Mouse (Mus musculus) embryonic facial prominence, embryonic 14.5 days (tissue): Measurements from ENCODE around the gene Nfatc2. TPM values are rescaled to one million over a fixed set of nuclear protein-coding genes. Genes with fewer than 3 reads are reported as not detected.
A peak's percentile ranks its signal among the peaks of the same experiment; 100 is the strongest.

Experiments
- ATAC-seq: fragments of 200-750 bp; cut with Nextera tagmentation; 2 replicates; pipeline ENCODE4 v1.8.0; 2017; ENCODE audit warnings: low read depth, moderate number of reproducible peaks, moderate TSS enrichment
- DNase-seq: peaks from one replicate; pipeline ENCODE4 v3.0.0-alpha.2; 2015; ENCODE audit warnings: low spot score
- H3K27ac ChIP-seq: fragments of 300-500 bp; sonication (generic); replicated peaks from 2 replicates; pipeline ENCODE4 v1.5.1; 2014; ENCODE audit warnings: low read depth, mild to moderate bottlenecking, low read length, moderate library complexity
- H3K27me3 ChIP-seq: fragments of 300-500 bp; sonication (generic); replicated peaks from 2 replicates; pipeline ENCODE4 v1.6.1; 2014; ENCODE audit warnings: low read length; ENCODE audit not compliant: control insufficient read depth, insufficient read depth
- H3K36me3 ChIP-seq: fragments of 300-500 bp; sonication (generic); 2 replicates; pipeline ENCODE4 v1.6.1; 2014; ENCODE audit warnings: low read length, mixed read lengths; ENCODE audit not compliant: control insufficient read depth, insufficient read depth
- H3K4me1 ChIP-seq: fragments of 300-500 bp; sonication (generic); 2 replicates; pipeline ENCODE4 v1.6.1; 2014; ENCODE audit warnings: antibody characterized with exemption, low read length; ENCODE audit not compliant: control insufficient read depth, insufficient read depth
- H3K4me2 ChIP-seq: fragments of 300-500 bp; sonication (generic); 2 replicates; pipeline ENCODE4 v1.6.1; 2014; ENCODE audit warnings: low read depth, mild to moderate bottlenecking, low read length, moderate library complexity, mixed read lengths
- H3K4me3 ChIP-seq: fragments of 300-500 bp; sonication (generic); 2 replicates; pipeline ENCODE4 v1.5.1; 2014; ENCODE audit warnings: low read depth, mild to moderate bottlenecking, low read length
- H3K9ac ChIP-seq: fragments of 300-500 bp; sonication (generic); 2 replicates; pipeline ENCODE4 v1.6.1; 2014; ENCODE audit warnings: low read depth, mild to moderate bottlenecking, low read length, moderate library complexity, mixed read lengths
- H3K9me3 ChIP-seq: fragments of 300-500 bp; sonication (generic); 2 replicates; pipeline ENCODE4 v1.6.1; 2016; ENCODE audit warnings: low read length; ENCODE audit not compliant: control insufficient read depth
- WGBS: fragments of 180-500 bp; shearing (Covaris S2); extraction: QIAGEN DNeasy Blood & Tissue Kit; methylation state at CpG from one replicate; pipeline ENCODE4 v1.1.7; 2014; 5-methylcytosine and 5-hydroxymethylcytosine counted together
- polyA plus RNA-seq: library from polyadenylated mRNA; unstranded; fragments of >200 nt; fragmentation: Nextera tagmentation; extraction: Ambion mirVana; gene quantifications from 2 replicates; pipeline ENCODE4 v1.2.1, GENCODE M21; 2014

Nfatc2 gene
- polyA plus RNA-seq, 1 experiment from 2014 or later, result 5.8 TPM

DNA sequence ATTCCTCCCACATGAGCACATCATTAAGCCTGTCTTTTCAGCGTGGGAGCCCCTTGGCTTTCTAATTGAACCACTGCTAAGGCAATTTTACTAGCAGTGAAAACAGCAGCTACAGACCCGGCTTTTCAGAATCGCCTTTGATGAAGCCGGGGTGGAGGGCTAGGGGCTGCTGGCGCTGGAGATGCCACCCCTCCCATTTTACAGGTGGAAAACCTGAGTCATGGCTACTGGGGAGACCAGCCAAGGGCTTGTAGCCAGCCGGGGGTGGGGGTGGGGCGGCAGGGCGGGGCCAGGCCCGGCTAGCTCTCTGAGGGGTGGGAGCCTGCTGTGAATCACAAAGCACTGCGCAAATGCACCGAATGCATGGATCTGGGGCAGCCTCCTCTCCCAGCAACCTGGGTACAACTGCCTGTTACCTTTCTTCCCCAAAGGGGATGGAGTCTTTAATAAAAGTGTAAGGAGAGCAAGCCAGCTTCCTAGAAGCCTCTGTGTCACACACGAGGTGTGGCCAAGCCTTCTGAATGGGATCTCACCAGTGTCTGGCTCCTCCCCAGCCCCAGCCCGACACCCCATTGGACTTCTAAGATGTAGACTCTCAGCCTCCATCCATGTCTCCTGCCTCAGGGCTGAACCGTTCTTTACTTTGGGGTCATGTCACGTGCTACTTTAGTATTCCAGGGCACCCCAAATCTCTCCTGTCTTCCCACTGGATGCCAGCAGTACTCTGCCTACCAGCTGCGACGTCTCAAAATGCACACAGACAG lies 75.9 kb downstream of the Nfatc2 start:
- H3K27me3 ChIP-seq, result no peaks in the 10 kb centered on the region
- peak overlapping the region; percentile 45; the same call in 1 of the 2 replicates for H3K9ac ChIP-seq
- H3K27ac ChIP-seq, result peak overlapping the region; percentile 68; the same call in 1 of the 2 replicates
- 9% methylated on average over 17 of the region's 17 CpGs for WGBS
- no peaks in the 10 kb centered on the region for H3K36me3 ChIP-seq
- H3K4me3 ChIP-seq, result peak overlapping the region; percentile 20
- DNase-seq, result peak; percentile 60
- peaks cover 14% of the 10 kb centered on the region for H3K4me1 ChIP-seq
- ATAC-seq, result peak; percentile 37
- peak overlapping the region; percentile 61 for H3K4me2 ChIP-seq
- no peaks in the 10 kb centered on the region; the same call in 1 of the 2 replicates for H3K9me3 ChIP-seq

DNA sequence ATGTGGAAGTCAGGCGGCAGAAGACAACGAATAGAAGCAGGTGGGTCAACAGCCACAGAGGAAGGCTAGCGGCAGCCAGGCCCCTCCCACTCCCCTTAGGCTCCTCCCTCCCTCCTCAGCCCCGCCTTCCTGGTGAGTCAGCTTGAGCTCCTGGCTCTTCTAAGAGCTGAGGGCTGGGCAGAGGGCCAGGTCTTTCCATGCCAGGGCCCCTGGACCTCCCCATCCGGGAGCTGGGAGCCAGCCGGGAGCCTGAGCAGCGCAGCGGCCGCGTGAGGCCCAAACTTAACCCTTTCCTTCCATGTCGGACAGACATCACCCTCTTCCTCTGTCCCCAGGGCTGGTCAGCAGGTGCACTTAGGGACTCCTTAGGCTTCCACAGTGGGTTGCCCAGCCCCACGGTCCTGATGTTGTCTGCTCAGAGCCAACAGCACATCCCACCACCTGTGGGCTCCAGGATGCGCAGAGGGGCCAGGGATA lies 76.5 kb downstream of the Nfatc2 start:
- Histone ChIP-seq H3K4me1 (peaks cover 14% of the 10 kb centered on the region), H3K4me2 (peak overlapping the region; percentile 61), H3K4me3 (peak overlapping the region; percentile 20; the same call in 1 of the 2 replicates), H3K9ac (peak overlapping the region; percentile 45), H3K9me3 (no peaks in the 10 kb centered on the region; the same call in 1 of the 2 replicates), H3K36me3 (no peaks in the 10 kb centered on the region), H3K27ac (peak overlapping the region; percentile 68; the same call in 1 of the 2 replicates), H3K27me3 (no peaks in the 10 kb centered on the region)
- DNase-seq, result peak; percentile 97
- peak; percentile 93 for ATAC-seq
- 3% methylated on average over 10 of the region's 13 CpGs for WGBS

DNA sequence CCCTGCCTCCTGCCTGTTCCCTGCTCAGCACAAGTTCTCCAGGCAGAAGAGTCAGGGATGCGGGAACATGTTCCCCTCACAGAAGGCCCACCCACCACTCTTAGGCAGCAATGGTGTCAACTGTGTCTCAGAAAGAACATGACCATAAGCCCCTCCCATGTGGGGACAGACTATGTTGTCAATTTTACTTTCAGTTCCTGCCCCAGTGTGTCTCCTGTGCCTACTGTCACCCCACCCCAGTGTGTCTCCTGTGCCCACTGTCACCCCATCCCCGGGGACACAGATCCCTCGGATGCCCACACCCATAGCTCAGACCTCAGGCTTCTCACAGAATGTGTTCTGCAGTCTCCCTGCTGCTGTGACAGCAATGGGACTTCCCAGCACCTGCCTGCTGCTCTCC lies 79.2 kb downstream of the Nfatc2 start:
- H3K4me3 ChIP-seq, result no peak overlapping the region
- no peak overlapping the region for H3K4me2 ChIP-seq
- H3K36me3 ChIP-seq, result no peaks in the 10 kb centered on the region
- ATAC-seq (no peak), DNase-seq (no peak)
- no peaks in the 10 kb centered on the region for H3K27me3 ChIP-seq
- peaks cover 14% of the 10 kb centered on the region for H3K4me1 ChIP-seq
- WGBS, result 75% methylated on average over 3 of the region's 3 CpGs
- no peak overlapping the region for H3K9ac ChIP-seq
- H3K9me3 ChIP-seq, result no peaks in the 10 kb centered on the region; the same call in 1 of the 2 replicates
- H3K27ac ChIP-seq, result no peak overlapping the region

DNA sequence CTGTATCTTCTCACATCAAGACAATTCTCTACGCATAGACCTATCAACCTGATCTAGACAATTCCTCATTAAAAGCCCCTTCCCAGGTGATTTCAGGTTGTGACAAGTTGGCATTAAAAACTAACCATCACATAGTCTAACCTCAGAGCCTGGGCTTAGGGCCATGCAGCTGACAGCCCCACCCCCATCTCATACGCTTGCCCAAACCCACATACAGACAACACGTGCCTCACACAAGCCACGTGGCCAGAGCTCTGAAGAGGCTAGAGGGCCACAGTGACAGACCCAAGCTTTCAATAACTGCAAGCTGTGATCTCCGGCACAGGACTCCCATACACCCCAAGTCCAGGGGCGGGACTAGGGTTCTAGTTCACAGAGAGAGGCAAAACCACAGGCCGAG lies 80.7 kb downstream of the Nfatc2 start:
- no peak overlapping the region for H3K4me2 ChIP-seq
- no peak overlapping the region for H3K4me3 ChIP-seq
- H3K9me3 ChIP-seq, result no peaks in the 10 kb centered on the region
- ATAC-seq, result no peak
- WGBS, result 88% methylated on average over 7 of the region's 7 CpGs
- H3K4me1 ChIP-seq, result peaks cover 10% of the 10 kb centered on the region
- H3K27me3 ChIP-seq, result no peaks in the 10 kb centered on the region
- H3K9ac ChIP-seq, result no peak overlapping the region
- no peak for DNase-seq
- no peaks in the 10 kb centered on the region for H3K36me3 ChIP-seq
- H3K27ac ChIP-seq, result no peak overlapping the region

DNA sequence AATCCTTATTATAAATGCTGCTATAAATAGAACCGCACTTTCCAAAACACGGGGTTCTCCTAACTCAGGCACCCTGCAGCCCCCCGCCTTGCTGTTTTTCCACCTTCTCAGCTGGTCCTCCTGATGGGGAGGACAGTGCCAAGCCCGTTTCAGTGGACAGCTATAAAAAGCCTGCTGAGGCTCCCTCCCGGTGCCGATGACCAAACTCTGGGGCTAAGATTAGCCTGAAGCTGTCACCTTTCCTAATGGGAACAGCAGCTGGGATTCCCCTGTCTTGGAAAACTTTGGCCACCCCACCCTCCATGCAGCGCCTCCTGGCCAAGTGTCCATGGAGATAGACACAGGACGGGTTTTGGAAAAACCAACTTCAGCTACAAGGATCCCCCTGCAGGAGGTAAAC lies 81.9 kb downstream of the Nfatc2 start:
- ATAC-seq, result no peak
- DNase-seq, result no peak
- Histone ChIP-seq H3K4me1 (no peaks in the 10 kb centered on the region; the same call in 1 of the 2 replicates), H3K4me3 (no peak overlapping the region), H3K9ac (no peak overlapping the region), H3K36me3 (no peaks in the 10 kb centered on the region), H3K4me2 (no peak overlapping the region), H3K27me3 (no peaks in the 10 kb centered on the region), H3K27ac (no peak overlapping the region), H3K9me3 (no peaks in the 10 kb centered on the region)
- 81% methylated on average over 8 of the region's 8 CpGs for WGBS

DNA sequence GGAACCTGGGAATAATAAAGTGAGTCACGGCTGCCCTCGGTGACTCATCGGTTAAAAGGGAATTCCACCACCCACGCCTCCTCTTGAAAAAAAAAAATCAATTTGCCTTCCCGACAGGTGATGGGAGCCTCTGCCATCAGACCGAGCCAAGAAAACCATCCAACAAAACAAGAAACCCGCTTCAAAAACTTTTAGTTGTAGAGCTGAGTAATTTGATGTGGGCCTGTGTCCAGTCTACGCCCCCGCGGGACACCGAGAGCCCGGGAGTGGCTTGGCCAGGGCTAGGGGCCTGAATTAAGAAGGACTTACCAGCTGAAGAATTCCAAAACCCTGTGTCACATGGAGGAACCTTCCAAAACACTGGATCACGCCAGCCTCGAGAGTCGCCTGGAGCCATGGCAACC lies 83.2 kb downstream of the Nfatc2 start:
- no peak for ATAC-seq
- peak; percentile 30 for DNase-seq
- no peaks in the 10 kb centered on the region for H3K36me3 ChIP-seq
- no peak overlapping the region for H3K4me2 ChIP-seq
- H3K4me3 ChIP-seq, result no peak overlapping the region
- no peaks in the 10 kb centered on the region for H3K9me3 ChIP-seq
- 66% methylated on average over 15 of the region's 15 CpGs for WGBS
- no peak overlapping the region for H3K27ac ChIP-seq
- H3K4me1 ChIP-seq, result no peaks in the 10 kb centered on the region
- H3K27me3 ChIP-seq, result no peaks in the 10 kb centered on the region
- H3K9ac ChIP-seq, result no peak overlapping the region

DNA sequence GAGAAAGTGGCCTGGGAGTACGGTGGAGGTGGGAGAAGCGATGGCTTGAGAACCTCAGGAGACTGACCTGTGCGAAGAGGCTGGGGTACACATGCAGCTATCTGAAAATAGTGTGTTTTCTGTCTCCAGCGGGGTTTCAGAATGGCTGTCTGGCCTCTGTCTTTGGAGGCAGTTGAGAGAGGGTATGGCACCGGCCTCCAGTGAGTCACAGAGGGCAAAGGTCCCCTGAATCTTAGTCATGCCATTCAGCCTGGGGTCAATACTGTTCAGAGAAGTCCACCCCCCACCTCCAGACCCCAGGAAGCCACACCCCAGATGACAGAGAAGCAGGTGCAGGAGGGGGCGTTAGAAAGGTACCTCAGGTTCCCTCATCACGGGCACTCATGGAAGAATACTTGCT lies 83.7 kb downstream of the Nfatc2 start:
- ATAC-seq, result no peak

DNA sequence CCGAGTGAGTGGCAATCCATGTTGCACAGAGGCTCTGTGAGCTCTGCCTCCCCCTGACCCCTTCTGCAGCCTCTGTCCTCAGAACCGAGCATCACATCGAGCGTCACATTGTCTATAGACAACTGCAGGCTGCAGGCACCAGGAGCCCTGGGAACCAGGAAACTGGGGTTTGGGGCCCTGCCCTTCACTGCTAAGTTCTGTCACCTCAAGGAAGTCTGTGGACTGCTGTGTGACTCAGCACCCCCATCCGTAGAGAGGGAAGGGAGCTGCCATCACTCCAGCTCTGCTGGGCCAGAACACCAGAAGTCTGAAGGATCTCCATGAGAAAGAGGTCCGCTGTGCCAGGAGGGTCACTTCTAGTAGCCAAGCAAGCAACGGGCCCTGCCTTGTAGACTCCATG lies 84.7 kb downstream of the Nfatc2 start:
- Histone ChIP-seq H3K4me3 (no peak overlapping the region), H3K9ac (no peak overlapping the region), H3K27ac (no peak overlapping the region), H3K36me3 (no peaks in the 10 kb centered on the region), H3K4me1 (no peaks in the 10 kb centered on the region), H3K27me3 (no peaks in the 10 kb centered on the region), H3K4me2 (no peak overlapping the region), H3K9me3 (peaks cover 3% of the 10 kb centered on the region)
- DNase-seq (no peak), ATAC-seq (no peak)
- WGBS, result 81% methylated on average over 7 of the region's 7 CpGs

More for the DNA sequence above, 83.7 kb downstream of the Nfatc2 start:
- Histone ChIP-seq H3K9ac (no peak overlapping the region), H3K4me1 (no peaks in the 10 kb centered on the region), H3K36me3 (no peaks in the 10 kb centered on the region), H3K4me3 (no peak overlapping the region), H3K27me3 (no peaks in the 10 kb centered on the region), H3K9me3 (no peaks in the 10 kb centered on the region), H3K27ac (no peak overlapping the region), H3K4me2 (no peak overlapping the region)
- no peak for DNase-seq
- 85% methylated on average over 7 of the region's 7 CpGs for WGBS

DNA sequence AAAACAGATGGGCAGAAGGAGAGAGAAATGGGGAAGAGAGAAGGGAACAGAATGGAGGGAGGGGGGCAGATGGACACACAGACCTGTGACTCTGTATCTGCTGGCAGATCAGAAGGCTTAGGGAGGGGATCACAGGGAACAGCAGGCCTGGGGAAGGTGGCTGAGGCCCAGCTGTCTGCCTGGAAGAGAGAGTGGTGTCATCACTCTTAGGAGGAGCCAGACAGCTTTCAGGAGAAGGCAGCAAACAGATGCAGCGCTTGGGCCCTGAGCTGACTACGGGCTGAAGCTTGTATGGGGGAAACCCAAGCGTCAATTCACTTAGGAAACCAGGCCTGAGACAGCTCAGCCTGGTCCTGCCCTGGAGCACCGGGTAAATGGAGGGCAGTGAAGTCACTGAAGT lies 86.0 kb downstream of the Nfatc2 start:
- no peak overlapping the region for H3K27ac ChIP-seq
- no peaks in the 10 kb centered on the region for H3K27me3 ChIP-seq
- ATAC-seq (no peak), DNase-seq (no peak)
- H3K36me3 ChIP-seq, result no peaks in the 10 kb centered on the region
- no peak overlapping the region for H3K9ac ChIP-seq
- no peaks in the 10 kb centered on the region for H3K4me1 ChIP-seq
- no peak overlapping the region for H3K4me2 ChIP-seq
- H3K9me3 ChIP-seq, result peaks cover 7% of the 10 kb centered on the region
- WGBS, result 77% methylated on average over 4 of the region's 4 CpGs
- H3K4me3 ChIP-seq, result no peak overlapping the region
